Mouse (Mus musculus): Measurements from ENCODE around the gene Txnrd2.

GRCm38 (mm10) chr16:18423203-18423914 lies 2.8 kb upstream of the Txnrd2 start:
- TF ChIP-seq POLR2A (IDR thresholded peaks at IDR 0.05; ENCODE audit: insufficient read depth, low read length) (no peak), EP300 (IDR thresholded peaks at IDR 0.05; ENCODE audit: insufficient read depth, low read depth, low read length) (no peak), CTCF (IDR thresholded peaks at IDR 0.05; ENCODE audit: low read depth, low read length) (no peak)
